Mouse (Mus musculus) ES-E14 (cell line): ENCODE data around the gene Npm3.

Experiments
- HCFC1 ChIP-seq: IDR thresholded peaks from 2 replicates; pipeline ENCODE4 v1.6.1; 2012; ENCODE audit warnings: low read length, inconsistent platforms, borderline replicate concordance; ENCODE audit not compliant: insufficient read depth
- MAFK ChIP-seq: IDR thresholded peaks from 2 replicates; pipeline ENCODE4 v1.6.1; 2014; ENCODE audit warnings: mild to moderate bottlenecking, low read depth, low read length, inconsistent platforms; ENCODE audit not compliant: insufficient read depth
- ZC3H11A ChIP-seq: IDR thresholded peaks from 2 replicates; pipeline ENCODE4 v1.6.1; 2012; ENCODE audit warnings: low read depth, mild to moderate bottlenecking, inconsistent platforms, low read length, borderline replicate concordance
- ZNF384 ChIP-seq: IDR thresholded peaks from 2 replicates; pipeline ENCODE4 v1.6.1; 2012; ENCODE audit warnings: low read depth, low read length, inconsistent platforms

- TF ChIP-seq ZNF384, result no peak
- no peak for TF ChIP-seq MAFK
- no peak for TF ChIP-seq ZC3H11A
- TF ChIP-seq HCFC1, result no peak
Observed at GRCm38 (mm10) chr19:45722188-45722587, 27.2 kb downstream of the Npm3 start.
